Mouse (Mus musculus): Measurements from ENCODE around the gene Triobp. TPM values are rescaled to one million over a fixed set of nuclear protein-coding genes. Genes with fewer than 3 reads are reported as not detected.

Gene Triobp
- polyA plus RNA-seq, 1 experiment from 2014 or later: 37.4 TPM

DNA sequence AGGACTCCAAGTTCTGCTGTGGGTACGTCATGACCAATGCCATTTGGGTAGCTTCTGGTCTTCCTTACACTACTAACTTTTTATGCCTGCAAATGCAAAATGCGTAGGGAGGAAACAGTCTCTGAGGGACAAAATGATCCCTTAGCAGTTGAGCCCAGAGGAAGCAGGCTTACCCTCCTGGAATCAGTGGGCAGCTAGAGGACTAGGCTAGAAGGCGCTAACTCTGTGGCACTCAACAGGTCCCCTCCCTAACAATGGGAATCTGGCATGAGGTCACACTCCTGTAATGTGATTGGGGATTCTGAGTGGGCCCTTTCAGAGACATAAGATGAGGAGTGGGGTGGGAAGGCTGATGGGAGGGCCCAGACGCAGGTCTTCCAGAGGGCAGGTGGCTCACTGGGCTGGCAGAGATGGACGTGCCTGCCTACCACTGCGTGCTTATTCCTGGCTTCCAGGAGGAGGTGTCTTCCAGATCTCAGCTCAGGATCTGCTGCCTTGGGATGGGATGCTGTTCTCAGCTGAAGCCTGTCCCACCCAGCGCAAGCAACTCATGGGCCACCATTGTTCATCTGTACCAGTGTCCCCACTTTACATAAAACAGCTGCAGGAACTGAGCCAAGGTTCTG, 16.6 kb upstream of the Triobp start:
- no peak overlapping the region for H3K9ac ChIP-seq
- ATAC-seq (ENCODE audit: low FRiP score): no peak
- no peak overlapping the region for H3K4me2 ChIP-seq (replicated peaks)
- no peak overlapping the region for H3K4me3 ChIP-seq (replicated peaks; ENCODE audit: low read length)
- H3K36me3 ChIP-seq (replicated peaks; ENCODE audit: control insufficient read depth, insufficient read depth): no peaks in the 10 kb centered on the region
- peaks cover 15% of the 10 kb centered on the region for H3K27me3 ChIP-seq (ENCODE audit: control insufficient read depth, insufficient read depth, low read length)
- H3K9me3 ChIP-seq (ENCODE audit: control insufficient read depth, low read length): no peaks in the 10 kb centered on the region
- H3K4me1 ChIP-seq (replicated peaks; ENCODE audit: control insufficient read depth, insufficient read depth, low read length): peaks cover 21% of the 10 kb centered on the region
- 87% methylated on average over 7 of the region's 7 CpGs for WGBS
- DNase-seq (ENCODE audit: low spot score): no peak
- H3K27ac ChIP-seq: no peak overlapping the region

DNA sequence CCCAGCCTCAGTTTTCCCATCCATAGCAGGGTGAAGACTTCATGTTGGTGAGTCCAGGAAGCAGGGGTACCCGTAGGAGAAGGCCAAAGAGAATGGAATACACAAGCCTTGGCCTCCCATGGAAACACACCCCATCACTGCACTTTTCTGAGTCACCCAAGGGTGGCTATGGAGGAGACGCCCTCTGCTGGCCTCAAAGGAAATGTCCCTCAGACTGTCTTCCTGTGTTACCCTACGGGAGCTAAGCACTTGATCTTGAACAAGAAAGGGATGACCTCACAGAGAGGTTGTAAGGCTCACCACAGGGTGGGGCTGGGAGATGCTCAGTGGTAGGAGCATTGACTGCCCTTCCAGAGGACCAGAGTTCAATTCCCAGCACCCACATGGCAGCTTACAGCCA, 15.9 kb upstream of the Triobp start:
- no peaks in the 10 kb centered on the region for H3K9me3 ChIP-seq (ENCODE audit: control insufficient read depth, low read length)
- peaks cover 18% of the 10 kb centered on the region for H3K4me1 ChIP-seq (replicated peaks; ENCODE audit: control insufficient read depth, insufficient read depth, low read length)
- no peak overlapping the region for H3K27ac ChIP-seq
- H3K4me3 ChIP-seq (replicated peaks; ENCODE audit: low read length): no peak overlapping the region
- peaks cover 15% of the 10 kb centered on the region for H3K27me3 ChIP-seq (ENCODE audit: control insufficient read depth, insufficient read depth, low read length)
- no peak overlapping the region for H3K4me2 ChIP-seq (replicated peaks)
- WGBS: 24% methylated on average over 3 of the region's 3 CpGs
- H3K9ac ChIP-seq: no peak overlapping the region
- 0 out of 2 replicates have a peak, but pooled peaks cover 4% of the 10 kb centered on the region for H3K36me3 ChIP-seq (replicated peaks; ENCODE audit: control insufficient read depth, insufficient read depth)
- ATAC-seq (ENCODE audit: low FRiP score): no peak
- no peak for DNase-seq (ENCODE audit: low spot score)

DNA sequence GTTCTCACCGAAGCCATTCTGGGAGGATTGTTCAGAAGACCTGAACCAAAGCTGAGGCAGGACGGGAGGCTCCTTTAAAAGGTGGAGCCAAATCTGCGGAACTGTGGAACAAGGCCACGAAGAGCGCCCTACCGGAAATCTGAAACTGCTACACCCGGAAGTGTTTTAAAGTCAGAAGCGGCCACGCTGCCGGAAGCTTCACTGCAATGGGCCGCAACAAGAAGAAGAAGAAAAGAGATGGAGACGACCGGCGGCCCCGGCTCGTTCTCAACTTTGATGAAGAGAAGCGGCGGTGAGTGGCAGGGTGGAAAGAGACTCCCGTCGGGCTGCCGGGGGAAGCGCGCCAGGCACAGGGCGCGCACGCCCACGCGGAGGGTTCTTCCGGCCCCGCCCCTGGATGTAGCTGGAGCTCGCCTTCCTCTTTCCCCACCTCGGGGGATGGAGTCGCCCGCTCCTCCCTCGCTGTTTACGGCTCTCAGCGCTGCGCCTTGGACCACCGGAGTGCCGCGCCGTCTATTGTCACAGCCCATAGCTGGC, 12.7 kb upstream of the Triobp start, which contains the start of gene Nol12:
Gene Nol12, plus strand, starts transcription at position 150 of the 537 bp plus-strand sequence.
- peak within 1 kb of the TSS; percentile 64 for H3K4me2 ChIP-seq (replicated peaks)
- no peaks in the 10 kb centered on the region for H3K27me3 ChIP-seq (ENCODE audit: control insufficient read depth, insufficient read depth, low read length)
- under 1% methylated on average over 42 of the region's 42 CpGs for WGBS
- DNase-seq (ENCODE audit: low spot score) (peak; percentile 94), ATAC-seq (ENCODE audit: low FRiP score) (peak; percentile 90)
- H3K4me3 ChIP-seq (replicated peaks; ENCODE audit: low read length): peak within 1 kb of the TSS; percentile 49
- peaks cover 11% of the 10 kb centered on the region for H3K4me1 ChIP-seq (replicated peaks; ENCODE audit: control insufficient read depth, insufficient read depth, low read length)
- H3K9ac ChIP-seq: peak within 1 kb of the TSS; percentile 68
- H3K36me3 ChIP-seq (replicated peaks; ENCODE audit: control insufficient read depth, insufficient read depth): peaks cover 35% of the 10 kb centered on the region
- H3K9me3 ChIP-seq (ENCODE audit: control insufficient read depth, low read length): no peaks in the 10 kb centered on the region
- peak within 1 kb of the TSS; percentile 79 for H3K27ac ChIP-seq

DNA sequence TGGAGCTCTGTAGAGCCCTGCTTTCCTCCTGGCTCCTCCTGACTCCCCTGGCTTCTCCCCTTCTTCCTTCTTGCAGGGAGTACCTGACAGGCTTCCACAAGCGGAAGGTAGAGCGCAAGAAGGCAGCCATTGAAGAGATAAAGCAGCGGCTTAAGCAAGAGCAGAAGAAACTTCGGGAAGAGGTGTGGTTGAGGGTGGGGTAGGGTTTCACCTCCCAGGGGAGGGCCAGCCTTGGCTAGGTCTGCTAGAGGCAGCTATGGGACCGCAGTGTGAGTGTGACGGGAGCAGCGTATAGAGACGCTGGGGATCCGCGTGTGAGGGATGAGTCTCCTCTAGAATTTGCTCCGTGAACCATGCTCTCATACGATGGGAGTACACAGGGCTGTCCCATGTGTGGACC, 11.1 kb upstream of the Triobp start:
- DNase-seq (ENCODE audit: low spot score): no peak
- no peak overlapping the region for H3K9ac ChIP-seq
- ATAC-seq (ENCODE audit: low FRiP score): no peak
- H3K9me3 ChIP-seq (ENCODE audit: control insufficient read depth, low read length): no peaks in the 10 kb centered on the region
- H3K36me3 ChIP-seq (replicated peaks; ENCODE audit: control insufficient read depth, insufficient read depth): peaks cover 50% of the 10 kb centered on the region
- no peak overlapping the region for H3K27ac ChIP-seq
- H3K4me3 ChIP-seq (replicated peaks; ENCODE audit: low read length): no peak overlapping the region
- 91% methylated on average over 12 of the region's 12 CpGs for WGBS
- no peaks in the 10 kb centered on the region for H3K27me3 ChIP-seq (ENCODE audit: control insufficient read depth, insufficient read depth, low read length)
- peak overlapping the region; percentile 64; the same call in 1 of the 2 replicates for H3K4me2 ChIP-seq (replicated peaks)
- H3K4me1 ChIP-seq (replicated peaks; ENCODE audit: control insufficient read depth, insufficient read depth, low read length): peaks cover 11% of the 10 kb centered on the region

DNA sequence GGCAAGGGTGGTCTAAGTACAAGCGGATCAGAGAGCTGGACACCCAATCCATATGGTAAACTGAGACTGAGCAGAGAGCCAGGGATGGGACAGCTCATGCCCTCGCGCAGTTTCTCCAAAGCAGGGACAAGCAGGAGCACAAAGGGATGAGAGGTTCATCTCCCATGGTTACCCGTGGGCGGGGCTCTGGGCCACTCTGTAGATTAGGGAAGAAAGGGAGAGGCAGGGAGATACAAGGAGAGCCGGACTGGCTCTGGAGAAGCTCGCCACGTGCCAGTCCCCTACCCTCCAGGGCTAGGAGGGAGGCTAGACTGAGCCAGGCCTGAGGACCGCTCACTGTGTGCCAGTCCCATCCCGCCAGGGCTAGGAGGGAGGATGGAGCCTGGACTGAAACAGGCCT, 10.2 kb upstream of the Triobp start:
- Histone ChIP-seq H3K4me1 (replicated peaks; ENCODE audit: control insufficient read depth, insufficient read depth, low read length) (peaks cover 11% of the 10 kb centered on the region), H3K27me3 (ENCODE audit: control insufficient read depth, insufficient read depth, low read length) (no peaks in the 10 kb centered on the region), H3K9ac (no peak overlapping the region), H3K9me3 (ENCODE audit: control insufficient read depth, low read length) (no peaks in the 10 kb centered on the region), H3K36me3 (replicated peaks; ENCODE audit: control insufficient read depth, insufficient read depth) (peaks cover 53% of the 10 kb centered on the region), H3K27ac (no peak overlapping the region), H3K4me2 (replicated peaks) (no peak overlapping the region), H3K4me3 (replicated peaks; ENCODE audit: low read length) (no peak overlapping the region)
- 82% methylated on average over 10 of the region's 10 CpGs for WGBS
- no peak for DNase-seq (ENCODE audit: low spot score)
- ATAC-seq (ENCODE audit: low FRiP score): no peak

DNA sequence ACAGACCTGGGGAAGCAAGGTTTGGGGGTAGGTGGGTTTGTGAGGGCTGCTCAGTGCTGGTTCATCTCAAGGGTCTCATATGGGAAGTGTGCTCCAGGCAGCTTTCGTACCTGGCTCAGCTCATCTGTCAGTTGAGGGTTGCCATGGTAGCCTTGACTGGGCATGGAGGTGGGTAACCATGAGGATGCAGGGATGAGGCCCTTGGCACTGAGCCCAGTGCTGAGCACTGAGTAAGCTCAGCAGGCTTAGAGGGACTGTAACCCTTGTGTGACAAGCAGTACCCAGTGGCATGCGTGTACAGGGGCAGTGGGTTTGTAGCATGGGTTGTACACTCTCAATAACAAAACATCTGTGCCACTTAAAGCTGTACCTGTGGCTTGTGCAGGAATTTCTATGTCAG, 9.6 kb upstream of the Triobp start:
- Histone ChIP-seq H3K27ac (no peak overlapping the region), H3K9me3 (ENCODE audit: control insufficient read depth, low read length) (no peaks in the 10 kb centered on the region), H3K4me3 (replicated peaks; ENCODE audit: low read length) (no peak overlapping the region), H3K27me3 (ENCODE audit: control insufficient read depth, insufficient read depth, low read length) (no peaks in the 10 kb centered on the region), H3K4me2 (replicated peaks) (no peak overlapping the region), H3K4me1 (replicated peaks; ENCODE audit: control insufficient read depth, insufficient read depth, low read length) (peaks cover 11% of the 10 kb centered on the region), H3K36me3 (replicated peaks; ENCODE audit: control insufficient read depth, insufficient read depth) (peaks cover 53% of the 10 kb centered on the region), H3K9ac (no peak overlapping the region)
- 78% methylated on average over 2 of the region's 2 CpGs for WGBS
- DNase-seq (ENCODE audit: low spot score) (no peak), ATAC-seq (ENCODE audit: low FRiP score) (no peak)

DNA sequence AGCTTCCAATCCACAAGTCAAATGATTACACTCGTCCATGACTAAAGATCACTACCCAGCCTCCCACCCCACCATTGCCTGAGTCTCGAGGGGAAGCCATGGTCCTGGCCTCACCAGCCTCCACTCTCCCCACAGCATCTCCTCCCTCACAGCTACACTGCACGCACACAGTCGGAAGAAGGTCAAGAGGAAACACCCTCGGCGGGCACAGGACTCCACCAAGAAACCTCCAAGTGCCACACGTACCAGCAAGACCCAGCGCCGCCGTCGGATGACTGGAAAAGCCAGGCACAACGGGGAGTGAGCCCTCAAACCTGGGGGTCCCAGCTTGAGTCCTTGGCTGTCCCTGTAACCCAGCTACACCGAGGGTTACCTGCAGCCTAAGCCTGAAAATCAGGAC, 7.2 kb upstream of the Triobp start:
- no peak overlapping the region for H3K9ac ChIP-seq
- H3K27ac ChIP-seq: no peak overlapping the region
- H3K4me2 ChIP-seq (replicated peaks): no peak overlapping the region
- no peak overlapping the region for H3K4me3 ChIP-seq (replicated peaks; ENCODE audit: low read length)
- WGBS: 94% methylated on average over 13 of the region's 13 CpGs
- H3K36me3 ChIP-seq (replicated peaks; ENCODE audit: control insufficient read depth, insufficient read depth): peaks cover 53% of the 10 kb centered on the region
- peaks cover 8% of the 10 kb centered on the region for H3K4me1 ChIP-seq (replicated peaks; ENCODE audit: control insufficient read depth, insufficient read depth, low read length)
- DNase-seq (ENCODE audit: low spot score): no peak
- H3K9me3 ChIP-seq (ENCODE audit: control insufficient read depth, low read length): no peaks in the 10 kb centered on the region
- no peaks in the 10 kb centered on the region for H3K27me3 ChIP-seq (ENCODE audit: control insufficient read depth, insufficient read depth, low read length)
- no peak for ATAC-seq (ENCODE audit: low FRiP score)

DNA sequence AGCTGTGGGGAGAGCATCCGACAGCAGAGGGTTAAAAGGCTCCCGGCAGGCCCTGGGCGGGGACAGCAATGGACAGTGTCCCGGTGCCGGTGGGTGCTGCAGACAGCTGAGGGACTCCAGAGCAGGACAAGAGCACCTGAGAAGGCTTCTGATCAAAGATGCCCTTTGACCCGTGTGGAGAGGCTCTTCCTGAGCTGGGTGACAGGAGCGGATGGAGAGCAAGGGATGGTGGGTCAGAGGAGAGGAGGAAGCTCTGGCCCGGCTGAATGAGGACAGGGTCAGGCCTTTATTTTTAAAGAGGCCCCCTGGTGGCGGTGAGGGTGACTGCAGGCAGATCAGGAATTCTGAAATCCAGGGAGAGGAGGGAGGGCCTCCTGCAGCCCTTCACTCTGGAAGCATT, 4.9 kb upstream of the Triobp start:
- Histone ChIP-seq H3K4me2 (replicated peaks) (peak overlapping the region; percentile 48), H3K4me3 (replicated peaks; ENCODE audit: low read length) (peak overlapping the region; percentile 14; the same call in 1 of the 2 replicates), H3K27ac (no peak overlapping the region), H3K9me3 (ENCODE audit: control insufficient read depth, low read length) (no peaks in the 10 kb centered on the region), H3K27me3 (ENCODE audit: control insufficient read depth, insufficient read depth, low read length) (no peaks in the 10 kb centered on the region), H3K36me3 (replicated peaks; ENCODE audit: control insufficient read depth, insufficient read depth) (peaks cover 39% of the 10 kb centered on the region), H3K9ac (peak overlapping the region; percentile 48), H3K4me1 (replicated peaks; ENCODE audit: control insufficient read depth, insufficient read depth, low read length) (0 out of 2 replicates have a peak, but pooled peaks cover 4% of the 10 kb centered on the region)
- ATAC-seq (ENCODE audit: low FRiP score): peak; percentile 47
- DNase-seq (ENCODE audit: low spot score): peak; percentile 83
- WGBS: under 1% methylated on average over 9 of the region's 9 CpGs

DNA sequence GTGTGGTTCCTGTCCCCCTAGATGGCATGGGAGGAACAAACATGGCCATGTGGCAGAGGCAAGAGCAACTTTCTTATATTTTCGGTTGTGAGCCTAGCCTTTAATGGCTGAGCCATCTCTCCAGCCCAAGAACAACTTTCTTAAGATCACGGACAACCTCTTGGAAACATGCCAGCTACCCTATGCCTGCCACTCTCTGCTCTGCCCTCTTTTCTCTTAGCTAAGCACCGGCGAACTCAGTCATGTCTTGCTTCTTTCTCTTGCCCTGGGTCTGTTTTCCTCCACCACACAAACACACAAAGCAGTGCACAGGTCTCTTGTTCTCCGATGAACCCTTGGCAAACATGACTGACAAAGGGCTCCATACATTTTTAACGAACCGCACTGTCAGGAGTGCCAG, 1.3 kb upstream of the Triobp start:
- WGBS: 72% methylated on average over 7 of the region's 7 CpGs
- H3K27ac ChIP-seq: no peak overlapping the region
- peaks cover 22% of the 10 kb centered on the region; the same call in 1 of the 2 replicates for H3K4me1 ChIP-seq (replicated peaks; ENCODE audit: control insufficient read depth, insufficient read depth, low read length)
- no peak overlapping the region for H3K4me2 ChIP-seq (replicated peaks)
- no peak overlapping the region for H3K4me3 ChIP-seq (replicated peaks; ENCODE audit: low read length)
- no peak overlapping the region for H3K9ac ChIP-seq
- no peaks in the 10 kb centered on the region for H3K9me3 ChIP-seq (ENCODE audit: control insufficient read depth, low read length)
- ATAC-seq (ENCODE audit: low FRiP score) (no peak), DNase-seq (ENCODE audit: low spot score) (no peak)
- no peaks in the 10 kb centered on the region for H3K27me3 ChIP-seq (ENCODE audit: control insufficient read depth, insufficient read depth, low read length)
- peaks cover 11% of the 10 kb centered on the region for H3K36me3 ChIP-seq (replicated peaks; ENCODE audit: control insufficient read depth, insufficient read depth)

Data from hindbrain, embryonic 14.5 days (tissue).